Mouse (Mus musculus) heart, adult 2 months (tissue): ENCODE measurements around the gene Susd6. TPM values are rescaled to one million over a fixed set of nuclear protein-coding genes. Genes with fewer than 3 reads are reported as not detected.

Experiments used
- DNase-seq, 2 experiments: peaks; one replicate each; pipeline ENCODE4 v3.0.0; 2021
- H3K27ac ChIP-seq: fragments of 200-600 bp; 2 replicates; pipeline ENCODE4 v1.8.1; 2022
- H3K27me3 ChIP-seq: fragments of 200-500 bp; 2 replicates; pipeline ENCODE4 v1.6.1; 2012; ENCODE audit warnings: mild to moderate bottlenecking, low read length, inconsistent platforms, mixed read lengths; ENCODE audit not compliant: control insufficient read depth, insufficient read depth
- H3K36me3 ChIP-seq: fragments of 200-500 bp; 2 replicates; pipeline ENCODE4 v1.6.1; 2012; ENCODE audit warnings: low read length, inconsistent platforms; ENCODE audit not compliant: control insufficient read depth, insufficient read depth
- H3K4me1 ChIP-seq: fragments of 200-500 bp; 2 replicates; pipeline ENCODE4 v1.6.1; 2011; ENCODE audit warnings: low read length; ENCODE audit not compliant: control insufficient read depth, insufficient read depth
- H3K4me3 ChIP-seq: fragments of 200-600 bp; 2 replicates; pipeline ENCODE4 v1.8.1; 2022
- H3K79me2 ChIP-seq: fragments of 200-500 bp; replicated peaks from 2 replicates; pipeline ENCODE4 v1.6.1; 2012; ENCODE audit warnings: mild to moderate bottlenecking, inconsistent platforms, low read length, moderate library complexity, mixed read lengths; ENCODE audit not compliant: control insufficient read depth, insufficient read depth
- H3K9ac ChIP-seq: fragments of 200-500 bp; 2 replicates; pipeline ENCODE4 v1.6.1; 2012; ENCODE audit warnings: low read depth, mild to moderate bottlenecking, control low read depth, inconsistent platforms, low read length, mixed read lengths
- CTCF ChIP-seq: fragments of 200-600 bp; IDR thresholded peaks from 2 replicates; pipeline ENCODE4 v1.8.1; 2022; ENCODE audit warnings: antibody characterized with exemption, mild to moderate bottlenecking, moderate library complexity
- EP300 ChIP-seq: fragments of 200-500 bp; IDR thresholded peaks from 2 replicates; pipeline ENCODE4 v1.6.1; 2011; ENCODE audit warnings: low read depth, low read length, control low read depth; ENCODE audit not compliant: insufficient read depth
- POLR2A ChIP-seq: fragments of 200-500 bp; IDR thresholded peaks from 2 replicates; pipeline ENCODE4 v1.6.1; 2011; ENCODE audit warnings: mild to moderate bottlenecking, low read depth, low read length, control low read depth; ENCODE audit not compliant: insufficient read depth
- WGBS: fragments of 180-500 bp; shearing (Covaris S2); methylation state at CpG from one replicate; pipeline ENCODE4 v1.1.7; 2018; 5-methylcytosine and 5-hydroxymethylcytosine counted together
- intact Hi-C: fragments of 180-260 bp; cut with DNase I; formaldehyde crosslinking; loops from one replicate; pipeline ENCODE4 v1.15.1; 2025
- polyA plus RNA-seq: library from polyadenylated mRNA; depleted of rRNA; stranded (reverse); fragments of >200 nt; gene quantifications from 2 replicates; pipeline ENCODE4 v1.2.3, GENCODE M21; 2012
- total RNA-seq, 2 experiments: library from RNA; stranded (reverse); gene quantifications; 2 replicates each; pipeline ENCODE4 v1.2.3; 2021

The Susd6 gene
- total and polyA plus RNA-seq, 3 experiments, result 50.1 to 78.6 (median 67.4) TPM

DNA sequence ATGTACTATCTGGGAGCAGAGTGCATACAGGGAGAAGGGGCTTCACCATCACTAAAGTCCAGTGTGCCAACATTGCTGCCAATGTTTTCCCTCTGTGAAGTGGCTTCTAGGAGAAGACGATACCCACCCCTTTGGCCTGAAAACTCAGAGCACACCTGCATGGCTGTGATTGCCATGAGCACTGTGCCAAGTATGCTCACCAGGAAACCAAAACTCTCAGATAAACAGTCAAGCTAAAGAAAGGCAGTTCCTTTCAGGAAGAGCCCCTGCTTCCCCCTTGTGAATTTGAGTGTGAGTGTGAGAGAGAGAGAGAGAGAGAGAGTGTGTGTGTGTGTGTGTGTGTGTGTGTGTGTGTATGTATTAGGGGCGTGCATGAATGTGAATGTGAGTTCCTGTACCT is 40.5 kb downstream of the Susd6 start:
- Histone ChIP-seq H3K36me3 (peaks cover 80% of the 10 kb centered on the region), H3K79me2 (peaks cover 10% of the 10 kb centered on the region), H3K27ac (peak overlapping the region; percentile 83), H3K4me1 (peaks cover 42% of the 10 kb centered on the region), H3K27me3 (no peaks in the 10 kb centered on the region), H3K4me3 (no peak overlapping the region), H3K9ac (no peak overlapping the region; the same call in 1 of the 2 replicates)
- intact Hi-C loops, result loop anchor here (1.0 kb wide), 1 partner anchor 10 kb away; no protein-coding TSS in a partner anchor
- no peak for DNase-seq
- TF ChIP-seq EP300, result peak; percentile 37; the same call in 1 of the 2 replicates
- no peak for TF ChIP-seq POLR2A
- 29% methylated on average over 2 of the region's 2 CpGs for WGBS

DNA sequence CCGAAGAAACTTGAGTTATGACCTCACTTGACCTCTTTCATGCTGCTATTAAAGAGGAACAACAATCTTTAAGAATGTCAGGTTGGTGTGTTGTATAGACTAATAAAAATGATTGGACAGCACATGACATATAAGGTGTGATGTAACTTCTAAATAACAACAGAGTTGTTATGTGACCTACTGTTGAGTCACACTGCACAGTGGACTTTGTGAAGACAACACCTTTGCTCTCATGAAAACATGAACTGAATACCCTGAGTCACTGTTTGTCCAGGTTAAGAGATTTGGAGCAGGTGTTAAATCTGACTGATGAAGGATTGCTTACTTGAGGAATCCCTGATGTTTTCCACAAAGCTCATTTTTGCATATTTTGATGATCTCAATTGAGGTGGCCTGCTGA is 42.0 kb downstream of the Susd6 start:
- no peaks in the 10 kb centered on the region for H3K27me3 ChIP-seq
- H3K4me1 ChIP-seq, result peaks cover 38% of the 10 kb centered on the region
- H3K79me2 ChIP-seq, result peaks cover 9% of the 10 kb centered on the region
- intact Hi-C loops, result loop anchor here (2.0 kb wide), 1 partner anchor 20 kb away; no protein-coding TSS in a partner anchor
- TF ChIP-seq EP300 (no peak), POLR2A (no peak), CTCF (no peak)
- H3K27ac ChIP-seq, result peak overlapping the region; percentile 83
- no peak overlapping the region for H3K9ac ChIP-seq
- 0% methylated on average over 1 of the region's 1 CpGs for WGBS
- no peak for DNase-seq
- no peak overlapping the region for H3K4me3 ChIP-seq
- H3K36me3 ChIP-seq, result peaks cover 69% of the 10 kb centered on the region

DNA sequence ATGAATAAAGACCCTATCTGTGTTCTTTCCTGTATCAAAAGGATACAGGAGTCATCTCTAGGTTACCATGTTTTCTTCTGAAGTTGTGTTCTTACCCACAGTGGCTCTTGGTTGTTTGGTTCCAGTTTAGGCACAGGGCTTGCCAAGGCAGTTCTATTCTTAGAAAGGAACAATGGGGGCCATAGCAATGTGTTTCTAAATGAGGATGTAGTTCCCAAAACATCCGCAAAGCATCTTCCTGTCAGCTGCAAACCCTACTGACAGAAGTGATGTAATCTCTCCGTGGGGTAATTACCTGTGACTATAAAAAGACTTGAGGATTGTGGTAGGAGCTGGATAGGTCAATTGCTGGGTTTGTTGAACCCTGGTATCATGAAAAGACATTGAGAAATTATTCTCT is 43.2 kb downstream of the Susd6 start:
- no peaks in the 10 kb centered on the region for H3K27me3 ChIP-seq
- WGBS, result 10% methylated on average over 2 of the region's 2 CpGs
- intact Hi-C loops, result loop anchor here (1.0 to 2.0 kb wide), 3 partner anchors 19 to 52 kb away; no protein-coding TSS in a partner anchor
- H3K9ac ChIP-seq, result no peak overlapping the region
- TF ChIP-seq CTCF (peak; percentile 69), POLR2A (no peak)
- peak overlapping the region; percentile 83 for H3K27ac ChIP-seq
- peaks cover 10% of the 10 kb centered on the region for H3K79me2 ChIP-seq
- peaks cover 69% of the 10 kb centered on the region for H3K36me3 ChIP-seq
- DNase-seq, result peak in 1 of 2 experiments; percentile 73
- no peak overlapping the region for H3K4me3 ChIP-seq
- H3K4me1 ChIP-seq, result peaks cover 37% of the 10 kb centered on the region

DNA sequence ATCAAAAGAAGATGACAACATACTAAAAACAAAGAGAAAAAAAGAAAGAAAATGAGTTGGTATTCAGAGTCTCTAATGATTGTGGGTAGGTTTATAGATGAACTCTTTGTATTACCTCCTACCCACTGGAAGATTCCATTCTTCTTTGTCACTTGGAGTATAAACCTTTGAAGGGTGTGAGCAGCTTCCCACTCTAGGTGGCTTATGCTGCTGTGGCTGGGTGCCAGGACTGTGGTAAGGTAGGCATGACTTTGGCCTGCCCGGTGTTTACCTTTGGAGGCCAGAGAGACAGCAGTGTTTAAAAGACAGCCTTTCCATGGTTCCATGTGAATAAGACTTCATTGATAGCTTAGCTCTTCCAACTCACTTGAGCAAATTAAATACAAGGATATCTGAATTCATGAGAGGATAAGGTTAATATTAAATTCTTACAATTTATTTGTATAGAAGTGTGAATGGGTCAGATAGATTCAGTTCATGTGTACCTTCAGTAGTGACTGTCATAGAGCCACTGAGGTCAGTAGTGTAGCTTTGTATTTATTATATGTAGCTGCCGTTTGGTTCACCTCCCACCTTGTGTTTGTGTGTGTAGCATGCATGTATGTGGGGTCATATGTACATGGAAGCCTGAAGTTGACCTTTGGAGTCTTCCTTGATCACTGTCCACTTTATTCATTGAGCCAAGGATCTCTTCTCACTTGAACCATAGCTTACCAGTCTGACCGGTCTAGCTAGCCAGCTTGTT is 44.0 kb downstream of the Susd6 start:
- H3K79me2 ChIP-seq, result peaks cover 12% of the 10 kb centered on the region
- H3K9ac ChIP-seq, result no peak overlapping the region
- intact Hi-C loops, result no loop called here
- 81% methylated on average over 3 of the region's 3 CpGs for WGBS
- peaks cover 69% of the 10 kb centered on the region for H3K36me3 ChIP-seq
- H3K4me1 ChIP-seq, result peaks cover 38% of the 10 kb centered on the region
- DNase-seq, result no peak
- TF ChIP-seq CTCF (no peak), EP300 (0 out of 2 replicates have a peak, but pooled peaks have one; percentile 10)
- H3K4me3 ChIP-seq, result no peak overlapping the region
- peak overlapping the region; percentile 83 for H3K27ac ChIP-seq
- H3K27me3 ChIP-seq, result no peaks in the 10 kb centered on the region

DNA sequence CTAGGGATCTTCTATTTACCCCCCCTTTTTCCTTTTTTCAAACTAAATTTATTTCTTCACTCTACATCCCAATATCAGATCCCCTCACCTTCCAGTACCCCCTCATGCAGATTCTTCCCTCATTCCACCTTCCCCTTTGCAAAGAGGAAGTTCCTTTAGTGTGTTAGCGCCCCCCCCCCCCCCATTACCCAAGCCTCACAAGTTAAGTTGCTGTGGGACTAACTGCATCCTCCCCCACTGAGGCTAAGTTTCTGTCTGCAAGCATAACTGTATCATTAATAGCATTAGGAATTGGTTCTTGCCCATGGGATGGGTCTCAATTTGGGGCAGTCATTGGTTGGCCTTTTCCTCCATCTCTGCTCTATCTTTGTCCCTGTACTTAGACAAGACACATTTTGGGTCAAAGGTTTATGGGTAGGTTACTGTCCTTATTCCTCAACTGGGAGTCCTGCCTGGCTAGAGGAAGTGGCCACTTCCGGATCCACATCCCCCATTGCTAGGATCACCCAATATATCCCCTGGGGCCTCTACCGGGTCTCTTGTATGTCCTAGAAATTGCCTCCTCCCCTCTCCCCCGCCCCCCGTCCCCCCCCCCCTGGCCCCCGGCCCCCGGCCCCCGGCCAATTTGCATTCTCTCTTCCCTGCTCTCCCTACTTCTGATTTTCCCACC is 44.7 kb downstream of the Susd6 start:
- peak overlapping the region; percentile 83 for H3K27ac ChIP-seq
- no peak for TF ChIP-seq CTCF
- TF ChIP-seq EP300, result no peak
- no peak for TF ChIP-seq POLR2A
- no peak for DNase-seq
- peaks cover 38% of the 10 kb centered on the region for H3K4me1 ChIP-seq
- H3K27me3 ChIP-seq, result no peaks in the 10 kb centered on the region
- peaks cover 66% of the 10 kb centered on the region for H3K36me3 ChIP-seq
- 42% methylated on average over 4 of the region's 8 CpGs for WGBS
- intact Hi-C loops, result no loop called here
- peaks cover 12% of the 10 kb centered on the region for H3K79me2 ChIP-seq
- no peak overlapping the region for H3K9ac ChIP-seq
- H3K4me3 ChIP-seq, result no peak overlapping the region

DNA sequence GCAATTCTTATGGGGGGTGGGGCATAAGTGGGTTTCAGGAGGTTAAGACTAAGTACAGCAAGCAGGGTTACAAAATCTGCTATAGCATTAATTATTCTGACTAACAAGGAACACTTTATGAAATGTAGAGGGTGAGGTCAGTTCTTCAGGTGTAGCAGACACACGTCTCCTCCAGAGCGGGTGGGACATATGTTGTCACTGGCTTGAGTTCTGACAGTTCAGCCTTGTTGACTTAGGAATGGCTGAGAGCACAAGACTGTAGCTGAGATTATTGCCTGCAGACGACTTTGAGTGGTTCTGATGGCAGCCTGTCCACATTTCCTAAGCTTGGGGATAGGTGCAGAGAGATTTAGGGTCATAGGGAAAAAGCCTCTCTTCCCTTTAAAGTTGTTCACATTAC is 47.3 kb downstream of the Susd6 start:
- Histone ChIP-seq H3K27me3 (no peaks in the 10 kb centered on the region), H3K4me1 (peaks cover 30% of the 10 kb centered on the region), H3K79me2 (peaks cover 18% of the 10 kb centered on the region), H3K9ac (no peak overlapping the region), H3K4me3 (no peak overlapping the region), H3K27ac (peak overlapping the region; percentile 2; the same call in 1 of the 2 replicates), H3K36me3 (peaks cover 60% of the 10 kb centered on the region)
- TF ChIP-seq EP300, result no peak
- no peak for TF ChIP-seq POLR2A
- TF ChIP-seq CTCF, result no peak
- 45% methylated on average over 3 of the region's 3 CpGs for WGBS
- DNase-seq, result no peak
- intact Hi-C loops, result no loop called here
